Mouse (Mus musculus) heart, embryonic 11.5 days (tissue): ENCODE measurements around the gene Mthfd1l. TPM values are rescaled to one million over a fixed set of nuclear protein-coding genes. Genes with fewer than 3 reads are reported as not detected.

Experiments
- ATAC-seq: fragments of 200-750 bp; cut with Nextera tagmentation; replicated peaks from 2 replicates; pipeline ENCODE4 v1.8.0; 2017; ENCODE audit warnings: moderate library complexity; ENCODE audit not compliant: insufficient number of reproducible peaks, low FRiP score, low TSS enrichment
- H3K27ac ChIP-seq: fragments of 300-500 bp; sonication (generic); 2 replicates; pipeline ENCODE4 v1.5.1; 2014; ENCODE audit warnings: mild to moderate bottlenecking, low read depth, low read length
- H3K27me3 ChIP-seq: fragments of 300-500 bp; sonication (generic); 2 replicates; pipeline ENCODE4 v1.6.1; 2014; ENCODE audit warnings: mild to moderate bottlenecking, low read length, mixed read lengths; ENCODE audit not compliant: control insufficient read depth, insufficient read depth
- H3K36me3 ChIP-seq: fragments of 300-500 bp; sonication (generic); 2 replicates; pipeline ENCODE4 v1.6.1; 2014; ENCODE audit warnings: mild to moderate bottlenecking, low read length, moderate library complexity, mixed read lengths; ENCODE audit not compliant: control insufficient read depth, insufficient read depth
- H3K4me1 ChIP-seq: fragments of 300-500 bp; sonication (generic); 2 replicates; pipeline ENCODE4 v1.6.1; 2014; ENCODE audit warnings: low read length; ENCODE audit not compliant: control insufficient read depth, insufficient read depth
- H3K4me2 ChIP-seq: fragments of 300-500 bp; sonication (generic); 2 replicates; pipeline ENCODE4 v1.6.1; 2014; ENCODE audit warnings: mild to moderate bottlenecking, moderate library complexity
- H3K4me3 ChIP-seq: fragments of 300-500 bp; sonication (generic); 2 replicates; pipeline ENCODE4 v1.5.1; 2014; ENCODE audit warnings: low read depth, low read length
- H3K9ac ChIP-seq: fragments of 300-500 bp; sonication (generic); 2 replicates; pipeline ENCODE4 v1.6.1; 2014; ENCODE audit warnings: mild to moderate bottlenecking, low read depth, low read length, moderate library complexity
- H3K9me3 ChIP-seq: fragments of 300-500 bp; sonication (generic); replicated peaks from 2 replicates; pipeline ENCODE4 v1.6.1; 2016; ENCODE audit warnings: low read length; ENCODE audit not compliant: control insufficient read depth
- WGBS: fragments of 180-500 bp; shearing (Covaris S2); extraction: QIAGEN DNeasy Blood & Tissue Kit; methylation state at CpG from one replicate; pipeline ENCODE4 v1.1.7; 2014; ENCODE audit not compliant: insufficient replicate concordance; 5-methylcytosine and 5-hydroxymethylcytosine counted together
- polyA plus RNA-seq: library from polyadenylated mRNA; unstranded; fragments of >200 nt; fragmentation: Nextera tagmentation; extraction: Ambion mirVana; gene quantifications from 2 replicates; pipeline ENCODE4 v1.2.1, GENCODE M21; 2014

Mthfd1l gene
- polyA plus RNA-seq, 1 experiment from 2014 or later: 18.0 TPM

DNA sequence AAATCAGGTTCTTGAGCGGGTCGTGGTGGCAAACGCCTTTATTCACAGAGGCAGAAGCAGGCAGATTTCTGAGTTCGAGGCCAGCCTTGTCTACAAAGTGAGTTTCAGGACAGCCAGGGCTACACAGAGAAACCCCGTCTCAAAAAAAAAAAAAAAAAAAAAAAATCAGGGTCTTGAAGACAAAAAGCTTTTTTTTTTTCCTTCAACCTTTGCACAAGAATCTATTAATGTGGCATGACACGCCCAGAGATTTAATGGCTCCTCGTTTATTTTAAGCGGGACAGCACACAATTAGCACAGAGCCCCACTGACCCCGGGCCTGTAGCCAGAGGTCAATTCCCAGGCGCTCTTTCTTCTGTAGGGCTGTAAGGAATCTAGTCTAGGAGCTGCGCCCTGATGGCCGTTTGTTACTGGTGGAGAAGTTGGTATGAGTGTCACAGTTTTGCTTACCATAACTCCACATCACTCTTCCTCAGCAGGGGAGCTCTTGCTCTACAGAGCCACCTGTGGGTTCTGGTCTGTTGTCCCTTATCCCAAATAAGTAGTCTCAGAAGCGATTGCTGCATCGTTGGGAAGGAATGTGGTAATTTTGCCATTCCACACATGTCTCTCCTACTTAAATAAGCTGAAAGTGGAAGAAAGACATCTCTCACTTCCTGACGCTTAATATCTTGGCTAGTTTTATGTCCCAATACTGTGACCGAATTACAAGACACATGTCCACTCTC is 172.3 kb downstream of the Mthfd1l start:
- H3K27me3 ChIP-seq: no peaks in the 10 kb centered on the region
- 78% methylated on average over 16 of the region's 16 CpGs for WGBS
- no peak overlapping the region for H3K4me2 ChIP-seq
- H3K9me3 ChIP-seq: no peaks in the 10 kb centered on the region
- H3K27ac ChIP-seq: no peak overlapping the region
- no peaks in the 10 kb centered on the region for H3K4me1 ChIP-seq
- H3K9ac ChIP-seq: no peak overlapping the region
- ATAC-seq: no peak
- no peak overlapping the region for H3K4me3 ChIP-seq
- H3K36me3 ChIP-seq: no peaks in the 10 kb centered on the region

DNA sequence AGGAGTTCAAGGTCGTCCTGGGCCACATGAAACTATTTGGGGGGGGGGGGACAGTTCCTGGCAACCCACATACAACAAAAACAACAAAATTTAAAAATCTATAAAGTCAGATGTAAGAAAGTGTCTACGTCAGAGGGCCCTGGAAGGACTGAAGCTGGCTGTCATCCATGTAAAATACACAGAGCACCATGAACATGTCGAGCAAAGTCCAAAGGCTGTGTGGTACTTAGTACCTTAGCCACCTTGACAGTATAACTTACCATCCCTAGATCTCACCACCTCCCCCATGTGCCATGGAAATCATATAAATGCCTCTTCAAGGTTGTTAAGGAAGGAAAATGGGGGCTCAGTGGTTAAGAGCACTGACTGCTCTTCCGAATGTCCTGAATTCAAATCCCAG is 174.0 kb downstream of the Mthfd1l start:
- no peaks in the 10 kb centered on the region for H3K27me3 ChIP-seq
- no peak overlapping the region for H3K9ac ChIP-seq
- H3K4me2 ChIP-seq: no peak overlapping the region
- no peaks in the 10 kb centered on the region for H3K36me3 ChIP-seq
- 86% methylated on average over 4 of the region's 4 CpGs for WGBS
- H3K4me1 ChIP-seq: no peaks in the 10 kb centered on the region
- no peak for ATAC-seq
- H3K4me3 ChIP-seq: no peak overlapping the region
- H3K9me3 ChIP-seq: no peaks in the 10 kb centered on the region
- H3K27ac ChIP-seq: no peak overlapping the region

DNA sequence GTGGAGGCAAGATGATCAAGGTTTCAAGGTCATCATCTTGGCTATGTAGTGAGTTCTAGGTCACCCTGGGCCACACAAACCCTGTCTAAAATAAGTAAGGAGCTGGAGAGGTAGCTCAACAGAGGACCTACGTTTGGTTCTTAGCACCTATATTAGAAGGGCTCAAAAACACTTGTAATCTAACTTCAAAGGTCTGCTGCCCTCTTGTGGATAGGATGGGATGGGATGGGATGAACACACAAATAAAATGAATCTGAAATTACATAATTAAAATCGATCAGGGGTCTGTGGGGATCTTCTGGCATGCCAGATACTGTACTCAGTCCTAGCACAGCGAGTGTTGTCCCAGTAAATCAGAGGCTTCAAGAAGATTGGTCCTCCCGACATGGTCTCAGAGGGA is 178.2 kb downstream of the Mthfd1l start:
- H3K27me3 ChIP-seq: no peaks in the 10 kb centered on the region
- H3K9ac ChIP-seq: no peak overlapping the region
- WGBS: 90% methylated on average over 4 of the region's 4 CpGs
- no peaks in the 10 kb centered on the region for H3K9me3 ChIP-seq
- no peak overlapping the region for H3K4me3 ChIP-seq
- H3K36me3 ChIP-seq: no peaks in the 10 kb centered on the region
- ATAC-seq: no peak
- peaks cover 4% of the 10 kb centered on the region; the same call in 1 of the 2 replicates for H3K4me1 ChIP-seq
- no peak overlapping the region for H3K4me2 ChIP-seq
- H3K27ac ChIP-seq: no peak overlapping the region

DNA sequence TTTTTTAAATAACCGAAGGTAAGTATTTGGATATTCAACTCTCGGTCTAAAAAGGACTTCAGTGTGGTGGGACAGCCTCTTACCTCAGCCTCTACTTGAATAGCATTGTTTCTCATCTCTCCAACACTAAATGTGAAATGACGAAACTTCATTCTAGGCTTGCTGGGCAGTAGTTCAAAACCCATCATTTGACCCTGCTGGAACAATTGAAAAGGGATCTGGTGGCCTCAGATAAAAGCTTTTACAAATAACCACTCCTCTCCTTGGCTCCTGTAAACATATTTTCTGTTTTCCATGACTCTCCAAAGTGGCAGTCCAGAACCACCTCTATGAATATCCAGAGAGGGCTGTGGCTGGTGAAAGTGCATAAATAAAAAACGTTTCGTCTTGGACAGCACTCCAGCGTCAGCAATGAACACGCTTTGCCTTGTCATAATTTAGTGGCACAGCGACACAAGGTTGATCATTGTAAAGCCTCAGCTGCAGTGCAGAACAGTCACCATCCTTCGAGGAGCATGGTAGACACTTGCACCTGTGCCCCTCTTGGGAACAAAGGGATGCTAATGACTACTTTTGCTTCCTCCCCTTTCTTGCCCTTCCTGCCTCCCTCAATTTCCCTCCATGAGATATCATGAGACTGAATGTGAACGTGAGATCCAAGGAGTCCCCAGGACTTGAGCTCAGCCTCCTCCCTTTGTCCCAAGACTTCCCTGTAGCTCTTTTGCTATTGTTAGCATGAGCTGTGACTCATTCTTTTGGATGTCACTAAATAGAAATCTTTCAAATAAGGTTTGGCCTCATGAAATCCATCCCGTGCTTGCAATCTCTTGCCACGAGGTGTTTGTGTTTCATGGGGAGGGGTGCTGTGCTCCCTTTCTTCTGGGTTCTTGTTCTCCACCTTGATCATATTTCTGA is 179.2 kb downstream of the Mthfd1l start:
- no peaks in the 10 kb centered on the region for H3K36me3 ChIP-seq
- H3K9ac ChIP-seq: no peak overlapping the region
- no peaks in the 10 kb centered on the region for H3K27me3 ChIP-seq
- no peak overlapping the region for H3K4me3 ChIP-seq
- peaks cover 4% of the 10 kb centered on the region; the same call in 1 of the 2 replicates for H3K4me1 ChIP-seq
- WGBS: 82% methylated on average over 12 of the region's 12 CpGs
- no peaks in the 10 kb centered on the region for H3K9me3 ChIP-seq
- H3K27ac ChIP-seq: no peak overlapping the region
- ATAC-seq: no peak
- H3K4me2 ChIP-seq: no peak overlapping the region

DNA sequence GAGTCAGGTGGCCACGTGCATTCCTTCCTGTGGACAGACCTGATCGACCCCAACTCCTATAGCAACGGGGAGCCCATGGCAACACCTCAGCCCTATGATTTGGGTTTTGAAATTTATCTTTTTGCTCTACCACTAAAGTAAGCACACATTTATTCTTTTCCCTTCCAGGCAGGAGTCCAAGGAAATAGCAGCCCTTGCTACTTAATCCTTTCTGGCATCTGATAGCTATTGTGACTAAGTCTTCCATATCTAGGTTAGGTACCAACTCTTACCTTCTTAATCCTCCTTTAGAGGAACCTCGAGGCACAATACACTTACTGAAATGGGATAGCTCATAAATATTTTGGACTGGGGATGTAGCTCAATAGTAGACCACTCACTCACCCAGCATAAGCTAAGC is 180.1 kb downstream of the Mthfd1l start:
- Histone ChIP-seq H3K36me3 (no peaks in the 10 kb centered on the region), H3K4me1 (peaks cover 4% of the 10 kb centered on the region; the same call in 1 of the 2 replicates), H3K9ac (no peak overlapping the region), H3K4me3 (no peak overlapping the region), H3K27me3 (no peaks in the 10 kb centered on the region), H3K27ac (no peak overlapping the region), H3K4me2 (no peak overlapping the region), H3K9me3 (no peaks in the 10 kb centered on the region)
- no peak for ATAC-seq
- WGBS: 88% methylated on average over 4 of the region's 4 CpGs

DNA sequence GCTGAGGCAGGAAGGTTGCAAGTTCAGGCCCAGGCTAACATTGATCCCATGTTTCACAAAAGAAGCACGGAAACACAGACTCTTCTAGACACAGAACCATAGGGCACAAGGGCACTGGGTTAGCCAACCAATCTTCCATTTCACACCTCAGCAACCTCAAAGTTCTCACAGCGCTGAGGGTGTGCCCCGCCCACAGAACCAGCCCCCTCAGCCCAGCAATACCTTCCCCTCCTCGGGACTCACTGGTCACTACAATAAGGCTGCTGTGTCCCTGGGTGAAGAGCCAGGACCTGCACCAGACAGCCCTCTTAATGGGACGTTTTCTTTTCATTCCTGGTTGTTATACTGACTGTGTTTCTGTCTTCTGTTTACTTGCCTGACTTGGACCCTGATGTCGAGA is 181.1 kb downstream of the Mthfd1l start:
- Histone ChIP-seq H3K27ac (no peak overlapping the region), H3K9me3 (no peaks in the 10 kb centered on the region), H3K4me1 (peaks cover 4% of the 10 kb centered on the region; the same call in 1 of the 2 replicates), H3K9ac (no peak overlapping the region), H3K4me3 (no peak overlapping the region), H3K36me3 (no peaks in the 10 kb centered on the region), H3K4me2 (no peak overlapping the region), H3K27me3 (no peaks in the 10 kb centered on the region)
- WGBS: 61% methylated on average over 6 of the region's 6 CpGs
- no peak for ATAC-seq

DNA sequence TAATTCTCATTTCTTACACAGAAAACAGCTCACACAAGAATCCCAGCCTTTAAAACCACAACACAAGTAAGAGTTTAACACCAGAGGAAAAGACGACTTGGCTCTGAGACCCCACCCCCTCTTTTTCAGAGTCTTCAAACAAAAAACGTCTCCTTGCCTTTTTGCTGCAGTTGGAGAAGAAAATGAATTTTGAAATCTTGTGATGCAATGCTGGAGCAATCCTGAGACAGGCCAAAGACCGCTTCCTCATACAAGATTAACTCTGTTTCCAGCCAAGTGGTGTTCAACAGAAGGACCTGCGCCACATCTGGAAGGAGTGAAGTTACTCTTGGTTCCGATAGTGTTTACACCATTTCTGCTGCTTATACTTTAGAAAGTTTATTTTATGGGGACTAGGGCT is 182.6 kb downstream of the Mthfd1l start:
- no peak overlapping the region for H3K9ac ChIP-seq
- no peak overlapping the region for H3K4me3 ChIP-seq
- H3K36me3 ChIP-seq: no peaks in the 10 kb centered on the region
- no peak for ATAC-seq
- peaks cover 12% of the 10 kb centered on the region for H3K4me1 ChIP-seq
- H3K27me3 ChIP-seq: no peaks in the 10 kb centered on the region
- 71% methylated on average over 5 of the region's 5 CpGs for WGBS
- no peak overlapping the region for H3K4me2 ChIP-seq
- no peaks in the 10 kb centered on the region for H3K9me3 ChIP-seq
- H3K27ac ChIP-seq: no peak overlapping the region

DNA sequence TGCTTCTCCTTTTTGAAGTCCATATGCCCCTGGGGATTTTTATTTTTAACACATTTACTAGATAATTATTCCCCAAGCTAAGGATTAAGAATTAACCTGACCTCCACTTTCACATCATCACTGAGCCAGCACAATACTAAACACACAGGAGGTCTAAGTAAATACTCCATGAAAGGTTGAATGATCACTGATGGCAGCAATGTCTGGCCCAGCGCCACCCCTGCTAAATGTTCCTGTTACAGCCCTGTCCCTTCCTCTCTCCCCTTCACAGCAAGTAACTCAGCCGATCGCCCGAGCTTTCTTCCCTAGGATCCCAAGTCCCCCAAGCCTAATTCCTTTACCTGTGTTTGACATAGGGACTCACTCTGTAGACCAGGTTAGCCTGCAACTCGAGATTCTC is 185.6 kb downstream of the Mthfd1l start:
- 76% methylated on average over 5 of the region's 5 CpGs for WGBS
- H3K27me3 ChIP-seq: no peaks in the 10 kb centered on the region
- no peak overlapping the region for H3K4me2 ChIP-seq
- no peak for ATAC-seq
- H3K9me3 ChIP-seq: no peaks in the 10 kb centered on the region
- H3K36me3 ChIP-seq: no peaks in the 10 kb centered on the region
- H3K4me3 ChIP-seq: no peak overlapping the region
- no peak overlapping the region for H3K27ac ChIP-seq
- H3K9ac ChIP-seq: no peak overlapping the region
- peaks cover 18% of the 10 kb centered on the region for H3K4me1 ChIP-seq
